Mouse (Mus musculus) MEL (cell line): ENCODE data around the gene Nup188.

ENCODE experiments used
- CTCF ChIP-seq, 3 experiments: IDR thresholded peaks in 2 of 3; conservative IDR thresholded peaks in 1 of 3; 2 replicates each; pipeline ENCODE4 v1.5.1; 2011 to 2012; ENCODE audit warnings: low read length in 3 of 3, low read depth in 2 of 3, mild to moderate bottlenecking in 2 of 3, improper control_type of control experiment in 1 of 3, inconsistent platforms in 1 of 3, mixed read lengths in 1 of 3, moderate library complexity in 1 of 3; ENCODE audit not compliant: control insufficient read depth in 1 of 3, insufficient read depth in 1 of 3, poor library complexity in 1 of 3, severe bottlenecking in 1 of 3
- EP300 ChIP-seq, 2 experiments: IDR thresholded peaks; 2 replicates each; pipeline ENCODE4 v1.6.1; 2011; ENCODE audit warnings: improper control_type of control experiment in 2 of 2, low read length in 2 of 2, low read depth in 1 of 2, mild to moderate bottlenecking in 1 of 2
- ETS1 ChIP-seq: IDR thresholded peaks from 2 replicates; pipeline ENCODE4 v1.6.1; 2012; ENCODE audit warnings: low read depth, mild to moderate bottlenecking, inconsistent platforms, low read length, improper control_type of control experiment, moderate library complexity
- HCFC1 ChIP-seq: IDR thresholded peaks from 2 replicates; pipeline ENCODE4 v1.6.1; 2012; ENCODE audit warnings: low read depth, mild to moderate bottlenecking, inconsistent platforms, low read length, improper control_type of control experiment, moderate library complexity
- MAX ChIP-seq: IDR thresholded peaks from 2 replicates; pipeline ENCODE4 v1.6.1; 2011; ENCODE audit warnings: low read length, improper control_type of control experiment
- POLR2A ChIP-seq, 2 experiments: IDR thresholded peaks; 2 replicates each; pipeline ENCODE4 v1.6.1; 2011 to 2012; ENCODE audit warnings: low read length in 2 of 2, mild to moderate bottlenecking in 2 of 2, control low read depth in 1 of 2, improper control_type of control experiment in 1 of 2, low read depth in 1 of 2, moderate library complexity in 1 of 2; ENCODE audit not compliant: control insufficient read depth in 1 of 2, insufficient read depth in 1 of 2, poor library complexity in 1 of 2
- RAD21 ChIP-seq: IDR thresholded peaks from 2 replicates; pipeline ENCODE4 v1.6.1; 2011; ENCODE audit warnings: mild to moderate bottlenecking, low read depth, low read length, improper control_type of control experiment
- SMC3 ChIP-seq: IDR thresholded peaks from 2 replicates; pipeline ENCODE4 v1.6.1; 2011; ENCODE audit warnings: low read depth, low read length, improper control_type of control experiment
- ZMIZ1 ChIP-seq: IDR thresholded peaks from 2 replicates; pipeline ENCODE4 v1.6.1; 2012; ENCODE audit warnings: low read depth, mild to moderate bottlenecking, inconsistent platforms, low read length, improper control_type of control experiment, moderate library complexity
- ZNF384 ChIP-seq: IDR thresholded peaks from 2 replicates; pipeline ENCODE4 v1.6.1; 2012; ENCODE audit warnings: low read depth, mild to moderate bottlenecking, inconsistent platforms, low read length, improper control_type of control experiment

GRCm38 (mm10) chr2:30266392-30266941 lies 19.7 kb upstream of the Nup188 start:
- TF ChIP-seq RAD21: no peak
- no peak for TF ChIP-seq CTCF (IDR thresholded peaks at IDR 0.05 in 2 of 3, conservative IDR thresholded peaks at IDR 0.05 in 1 of 3; ENCODE audit: control insufficient read depth in 1 of 3, insufficient read depth in 1 of 3, low read depth in 2 of 3, low read length in 3 of 3, poor library complexity in 1 of 3, severe bottlenecking in 1 of 3)
- TF ChIP-seq SMC3: no peak
- no peak for TF ChIP-seq ZNF384
- no peak for TF ChIP-seq MAX
- TF ChIP-seq EP300 (IDR thresholded peaks at IDR 0.05; ENCODE audit: low read depth in 1 of 2, low read length in 2 of 2): no peak
- TF ChIP-seq POLR2A (IDR thresholded peaks at IDR 0.05; ENCODE audit: control insufficient read depth in 1 of 2, insufficient read depth in 1 of 2, low read depth in 1 of 2, low read length in 2 of 2, poor library complexity in 1 of 2): no peak
- no peak for TF ChIP-seq HCFC1
- TF ChIP-seq ETS1: no peak
- TF ChIP-seq ZMIZ1: no peak
